Mouse (Mus musculus): ENCODE measurements at regions not wholly inside any gene's neighbourhood (a gene's known extent, or its start where the extent isn't known, plus 50 kb on each side); places are given as distances from the start of the nearest gene placed in this dataset.

DNA sequence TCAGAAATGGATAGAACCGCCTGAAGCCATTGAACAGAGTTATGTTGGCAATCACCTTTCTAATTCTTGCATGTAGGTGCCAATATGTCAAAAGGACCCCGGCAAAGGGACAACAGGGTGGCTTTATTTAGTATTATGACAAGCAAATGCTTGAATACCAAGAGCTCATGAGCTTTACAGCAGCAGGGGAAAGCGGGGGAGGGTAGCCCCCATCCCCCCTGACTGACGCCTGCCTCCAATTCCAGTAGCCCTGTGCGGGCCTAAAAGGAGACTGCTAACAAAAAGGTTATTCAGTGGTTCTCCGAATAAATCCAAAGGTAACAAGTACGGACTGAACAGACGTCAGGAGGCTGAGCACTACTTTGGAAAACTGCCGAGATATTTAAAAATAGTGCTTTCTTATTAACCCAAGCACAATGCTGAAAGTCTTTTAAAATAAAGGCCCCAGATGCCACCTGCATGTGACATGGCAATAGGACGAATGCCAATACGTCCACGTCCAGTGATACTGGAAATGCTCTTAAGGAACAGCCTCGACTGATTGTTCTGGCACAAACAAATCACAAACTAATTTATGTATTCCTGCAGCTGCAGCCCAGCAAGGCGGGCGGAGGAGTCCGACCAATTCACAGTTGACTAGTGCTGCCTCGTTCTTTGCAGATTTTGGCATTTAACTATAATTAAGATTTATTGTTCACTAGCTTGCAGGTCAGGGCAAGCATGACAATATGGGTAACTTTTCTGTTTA, 771.7 kb upstream of the Car8 start:
- DNase-seq (ENCODE audit: low spot score in 2 of 2): no peak

DNA sequence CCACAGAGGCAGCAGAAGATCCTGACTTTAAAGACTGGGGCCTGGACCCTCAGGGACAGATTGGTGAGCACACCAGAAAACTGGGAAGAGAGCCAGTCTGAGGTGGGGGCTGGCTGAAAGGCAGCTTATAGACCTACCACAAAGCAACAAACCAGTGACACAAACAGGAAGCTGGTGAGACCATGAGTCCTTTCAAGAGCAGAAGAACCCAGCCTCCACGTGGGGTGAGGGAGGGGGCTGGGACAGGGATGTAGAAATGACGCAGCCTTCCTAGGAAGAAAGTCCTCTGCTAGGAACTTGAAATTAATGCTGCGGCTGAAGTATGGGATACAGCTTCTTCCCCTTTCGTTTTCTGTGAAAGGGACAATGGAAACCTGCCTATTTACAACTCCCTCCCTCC, 770.8 kb upstream of the Car8 start:
- no peak for DNase-seq (ENCODE audit: low spot score in 2 of 2)

DNA sequence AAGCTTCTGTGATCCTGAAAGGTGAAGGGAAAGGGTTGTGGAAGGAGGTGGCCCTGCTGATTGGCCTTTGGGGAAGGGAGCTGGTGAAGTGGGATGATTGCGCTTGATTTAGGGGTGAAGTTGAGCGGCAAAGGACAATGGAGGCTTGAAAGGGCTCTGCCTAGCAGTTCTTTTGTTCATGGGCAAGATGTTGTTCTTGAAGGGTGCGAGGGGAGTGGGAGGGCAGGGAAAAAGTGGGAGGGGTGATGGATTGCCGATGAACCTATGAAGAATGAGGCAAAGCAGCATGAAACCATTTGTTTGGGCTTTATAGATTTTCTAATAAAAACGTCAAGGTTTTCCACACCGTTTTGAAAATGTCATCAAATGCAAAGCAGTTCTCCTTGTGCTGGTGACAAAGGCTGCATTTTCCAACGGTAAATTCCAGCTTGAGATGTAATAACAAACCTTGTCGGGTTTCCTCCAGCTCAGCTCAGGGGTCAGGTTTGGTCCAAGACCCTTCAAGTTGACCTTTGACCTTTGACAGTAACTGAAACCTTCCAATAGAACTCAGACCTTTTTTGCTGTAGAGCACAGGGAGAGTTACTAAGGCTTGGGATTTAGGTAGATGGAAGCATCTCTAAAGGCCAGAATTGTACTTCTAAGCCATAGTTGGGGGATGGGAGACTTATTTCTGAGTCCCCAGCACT, 767.2 kb upstream of the Car8 start:
- DNase-seq (ENCODE audit: low spot score in 2 of 2): no peak

DNA sequence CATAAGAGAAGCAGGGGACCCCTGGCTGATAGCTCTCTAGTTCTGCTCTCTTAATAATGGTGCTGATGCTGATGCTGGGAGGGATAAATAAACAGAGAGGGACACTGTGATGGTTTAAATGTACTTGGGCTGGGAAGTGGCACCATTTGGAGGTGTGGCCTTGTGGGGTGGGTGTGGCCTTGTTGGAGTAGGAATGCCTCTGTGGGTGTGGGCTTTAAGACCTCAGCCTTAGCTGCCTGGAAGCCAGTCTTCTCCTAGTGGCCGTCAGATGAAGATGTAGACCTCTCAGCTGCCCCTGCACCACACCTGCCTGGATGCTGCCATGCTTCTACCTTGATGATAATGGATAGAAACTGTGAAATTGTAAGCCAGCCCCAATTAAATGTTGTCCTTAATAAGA, 765.0 kb upstream of the Car8 start:
- no peak for DNase-seq (ENCODE audit: low spot score in 2 of 2)

DNA sequence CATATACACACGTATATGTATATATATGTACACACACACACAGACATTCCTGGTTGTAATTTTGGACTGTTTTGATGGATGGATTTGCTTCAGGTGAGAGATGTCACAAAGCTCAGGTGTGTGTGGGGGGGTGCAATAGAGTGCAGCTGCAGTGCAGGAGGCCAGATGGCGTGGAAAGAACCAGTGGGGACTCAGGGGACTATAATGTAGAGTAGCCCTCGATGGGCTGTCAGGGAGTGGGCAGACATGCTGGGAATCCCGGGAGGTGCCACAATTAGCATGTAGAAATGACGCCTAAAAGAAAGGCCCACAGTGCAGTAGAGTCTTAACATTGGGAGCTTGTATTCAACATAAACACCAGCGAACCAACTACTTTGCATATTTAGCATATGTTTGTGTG, 763.5 kb upstream of the Car8 start:
- DNase-seq (ENCODE audit: low spot score in 2 of 2): no peak

DNA sequence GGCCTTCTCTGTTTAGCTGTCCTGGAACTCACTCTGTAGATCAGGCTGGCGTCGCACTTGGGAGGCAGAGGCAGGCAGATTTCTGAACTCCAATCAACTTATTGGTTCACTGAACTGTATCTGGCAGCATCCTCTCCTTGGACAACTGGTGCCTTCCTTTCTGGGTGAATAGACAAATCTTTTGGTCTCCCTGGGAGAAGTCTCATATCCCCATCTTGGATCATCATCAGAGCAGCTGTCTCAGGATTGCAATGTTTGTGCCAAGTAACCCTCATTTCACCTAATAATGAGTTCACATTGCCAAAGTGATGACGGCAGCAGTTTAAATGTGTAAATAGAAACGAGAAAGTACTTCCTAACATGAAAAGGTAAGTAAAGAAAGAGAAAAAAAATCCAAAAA, 759.8 kb upstream of the Car8 start:
- no peak for DNase-seq (ENCODE audit: low spot score in 2 of 2)

DNA sequence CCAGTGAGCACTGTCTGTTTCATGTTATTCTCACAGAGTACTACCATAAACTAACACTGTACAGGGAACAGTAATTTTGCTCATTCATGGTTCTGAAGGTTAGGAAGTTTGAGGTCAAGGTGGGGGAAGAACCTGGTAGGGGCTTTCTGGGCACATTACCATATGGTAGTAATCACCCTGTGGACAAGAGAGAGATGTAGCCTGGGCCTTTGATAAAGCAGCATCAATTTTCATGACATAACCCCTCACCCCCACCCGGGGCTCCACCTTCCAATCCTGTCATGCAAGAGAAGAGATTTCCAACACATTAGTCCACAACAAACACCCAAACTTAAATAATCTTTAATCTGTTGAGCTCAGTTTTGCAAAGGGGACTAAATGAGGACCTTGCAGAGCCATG, 753.3 kb upstream of the Car8 start:
- DNase-seq (ENCODE audit: low spot score in 2 of 2): no peak

DNA sequence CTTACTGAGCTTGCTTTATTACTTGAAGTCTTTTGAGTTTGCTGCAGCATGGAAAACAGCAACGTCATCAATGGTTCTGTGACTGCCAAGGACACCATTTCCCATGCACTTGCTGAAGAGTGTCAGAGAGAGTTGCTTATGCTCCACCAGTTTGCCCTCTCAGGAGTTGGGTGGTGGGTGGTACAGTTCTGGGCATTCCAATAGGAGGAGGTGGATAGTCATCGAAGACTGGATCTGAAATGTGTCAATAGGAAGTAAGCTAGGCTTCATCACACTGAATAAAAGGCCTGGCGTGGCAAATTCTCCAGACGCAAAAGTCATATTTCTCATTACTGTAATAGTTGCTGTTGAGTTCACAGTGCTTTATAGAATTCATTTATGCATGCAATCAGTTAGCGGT, 751.7 kb upstream of the Car8 start:
- no peak for DNase-seq (ENCODE audit: low spot score in 2 of 2)

DNA sequence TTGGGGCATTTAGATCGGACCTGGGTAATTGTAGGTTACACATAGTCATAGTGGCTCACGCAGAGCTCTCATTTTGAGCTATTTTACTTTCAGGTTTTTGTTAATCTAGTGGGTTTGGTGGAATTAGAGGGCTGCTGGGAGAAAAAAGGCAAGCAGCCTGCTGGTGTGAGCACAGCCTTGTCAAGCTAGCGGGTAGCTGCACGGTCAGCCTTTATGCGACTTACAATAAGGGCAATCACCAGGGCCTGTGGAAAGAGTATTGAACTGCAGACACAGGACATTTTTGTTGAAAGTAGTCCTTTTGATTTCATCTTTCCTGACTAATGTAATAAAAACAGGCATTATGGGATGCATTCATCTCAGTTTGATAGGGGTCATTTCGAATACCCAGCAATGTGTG, 750.8 kb upstream of the Car8 start:
- DNase-seq (ENCODE audit: low spot score in 2 of 2): no peak

DNA sequence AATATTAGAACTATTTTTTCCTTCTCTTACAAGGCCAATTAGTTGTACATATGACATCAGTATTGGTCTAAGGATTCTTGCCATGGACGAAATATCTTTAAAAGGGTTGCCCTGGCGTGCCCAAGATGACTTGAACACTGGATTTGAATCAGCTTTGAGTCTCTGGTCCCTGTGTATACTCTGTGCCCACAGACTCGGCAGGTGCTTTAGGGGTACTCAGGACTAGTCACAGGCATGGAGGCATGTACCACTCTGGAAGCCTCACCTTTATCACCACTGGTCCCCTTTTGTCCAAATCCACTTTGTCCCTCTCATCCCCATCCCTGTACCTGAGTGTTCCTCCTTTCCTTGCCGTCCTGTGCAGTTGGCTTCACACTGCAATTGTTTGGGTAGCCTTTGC, 750.3 kb upstream of the Car8 start:
- DNase-seq (ENCODE audit: low spot score in 2 of 2): no peak

DNA sequence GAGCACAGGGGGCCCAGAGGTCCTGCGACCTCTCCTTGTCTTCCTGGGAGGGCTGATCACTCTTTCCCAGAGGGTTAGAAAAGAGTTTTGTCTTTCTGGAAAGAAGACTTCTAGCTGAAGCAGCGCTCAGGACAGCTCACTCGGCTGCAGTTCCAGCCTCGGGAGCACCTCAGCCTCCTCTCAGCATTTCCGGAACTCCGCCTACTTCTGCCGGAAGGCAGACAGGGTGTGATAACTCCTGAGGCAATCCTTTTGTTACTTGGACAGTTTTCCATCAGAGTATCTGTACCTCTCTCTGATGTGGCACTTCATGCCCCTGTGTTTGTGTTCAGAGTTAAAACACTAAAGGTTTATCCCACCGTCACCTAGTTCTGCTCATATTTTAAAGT, 749.5 kb upstream of the Car8 start:
- DNase-seq (ENCODE audit: low spot score in 2 of 2): no peak

DNA sequence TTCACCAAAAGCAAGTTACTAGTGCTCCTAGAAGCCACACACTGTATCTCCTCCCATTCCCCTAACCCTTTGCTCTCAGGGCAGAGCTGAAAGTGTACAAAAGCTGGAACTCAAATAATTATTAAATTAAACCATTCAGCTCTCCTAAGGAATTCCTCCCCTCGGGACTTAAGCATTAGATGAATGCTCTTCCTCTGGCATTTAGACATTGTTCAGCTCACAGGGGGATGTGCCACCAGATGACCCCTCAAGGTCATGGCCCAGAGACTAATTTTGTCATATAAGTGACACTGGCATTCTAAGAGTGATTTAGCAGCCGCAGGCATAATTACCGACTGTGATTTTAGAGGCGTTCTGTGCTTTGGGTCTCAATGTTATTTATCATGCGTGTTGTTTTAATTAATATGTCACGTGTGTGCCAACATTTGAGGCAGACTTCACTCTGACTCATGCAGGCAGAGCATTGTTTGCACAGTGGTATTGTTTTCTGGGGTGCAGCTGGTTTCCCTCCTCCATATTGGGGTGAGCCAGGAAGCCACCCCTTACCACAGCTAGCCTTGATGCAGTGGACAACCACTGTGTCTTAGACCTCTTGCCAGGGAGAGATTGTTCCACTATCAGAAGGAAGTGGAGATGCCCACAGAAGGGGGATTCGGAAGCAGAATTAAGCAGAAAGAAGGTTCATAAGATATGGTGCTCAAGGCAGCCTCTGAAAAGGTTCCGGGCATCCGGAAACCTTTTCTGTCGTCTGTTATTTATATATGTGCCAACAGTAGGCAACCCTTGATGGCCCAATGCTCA, 748.9 kb upstream of the Car8 start:
- no peak for DNase-seq (ENCODE audit: low spot score in 2 of 2)

DNA sequence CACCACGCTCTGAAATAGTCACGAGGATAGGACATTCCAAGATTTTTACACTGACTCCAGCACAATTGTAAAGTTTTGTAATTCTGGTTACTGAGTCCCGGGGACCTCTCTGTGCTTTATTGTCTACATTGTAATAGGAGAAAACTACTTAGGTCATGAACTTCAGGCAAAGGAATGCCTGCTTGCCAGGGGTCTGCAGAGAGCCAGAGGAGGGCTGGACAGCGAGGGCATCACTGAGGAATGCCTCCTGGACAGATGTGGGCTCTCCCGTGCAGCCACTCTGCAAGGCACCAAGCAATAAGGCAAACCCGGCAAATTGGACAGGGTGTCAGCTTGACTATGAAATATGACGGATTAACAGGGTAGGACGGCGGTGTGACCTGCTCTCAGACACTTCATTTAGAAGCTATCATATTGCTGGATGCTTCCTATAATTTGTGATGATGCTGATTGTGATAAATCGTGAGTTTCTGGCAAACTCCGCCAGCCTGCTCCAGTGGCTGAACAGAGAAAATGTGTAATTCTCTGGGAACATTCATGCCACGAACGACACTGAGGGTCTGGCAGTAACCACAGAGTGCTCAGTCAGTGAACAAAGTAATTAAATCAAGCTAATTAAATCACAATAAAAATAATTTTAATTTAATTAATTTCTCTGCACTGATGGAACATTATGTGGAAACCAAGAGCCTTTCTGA, 747.7 kb upstream of the Car8 start:
- DNase-seq (ENCODE audit: low spot score in 2 of 2): no peak

DNA sequence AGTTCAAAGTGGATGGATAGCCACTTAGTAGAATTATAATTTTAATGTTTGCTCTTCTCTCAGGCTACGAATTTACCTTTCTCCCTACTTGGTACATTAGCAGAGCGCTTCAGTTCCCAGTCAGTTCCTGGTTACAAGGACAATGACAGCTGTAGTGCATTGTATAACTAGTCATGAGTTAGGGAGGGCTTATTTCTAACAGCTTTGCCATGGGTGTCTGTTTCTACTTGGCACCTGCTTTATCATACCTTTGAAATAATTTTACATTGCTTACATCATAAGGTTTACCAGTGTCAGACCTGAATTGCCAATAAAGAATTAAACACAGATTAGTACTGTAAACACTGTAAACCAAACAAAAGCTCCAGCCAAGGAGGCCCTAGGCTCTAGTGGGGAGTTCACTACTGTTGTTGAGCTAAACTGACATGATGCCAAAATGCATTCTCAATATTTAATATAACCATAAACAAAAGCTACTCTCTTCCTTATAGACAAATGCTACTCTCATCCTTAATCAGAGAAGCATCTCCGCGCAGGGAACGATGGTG, 745.3 kb upstream of the Car8 start:
- DNase-seq (ENCODE audit: low spot score in 2 of 2): no peak

DNA sequence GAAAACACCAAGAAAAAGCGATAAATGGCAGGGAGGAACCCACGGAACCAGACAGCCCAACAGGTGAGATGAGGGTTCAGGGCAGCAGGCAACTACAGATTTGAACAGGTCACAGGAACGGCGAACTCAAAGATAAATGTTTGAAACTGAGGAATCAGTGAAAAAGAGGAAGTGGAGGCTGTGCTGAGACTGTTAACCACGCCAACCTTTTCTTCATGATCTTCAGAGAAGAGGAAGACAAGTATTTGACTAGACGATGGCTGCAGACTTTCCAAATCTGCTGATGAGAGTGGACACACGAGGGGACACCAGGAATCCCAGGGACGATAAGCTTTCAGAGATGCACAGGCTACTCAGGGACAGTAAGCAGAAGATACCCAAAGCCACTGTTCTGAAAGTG, 740.1 kb upstream of the Car8 start:
- DNase-seq (ENCODE audit: low spot score in 2 of 2): no peak

DNA sequence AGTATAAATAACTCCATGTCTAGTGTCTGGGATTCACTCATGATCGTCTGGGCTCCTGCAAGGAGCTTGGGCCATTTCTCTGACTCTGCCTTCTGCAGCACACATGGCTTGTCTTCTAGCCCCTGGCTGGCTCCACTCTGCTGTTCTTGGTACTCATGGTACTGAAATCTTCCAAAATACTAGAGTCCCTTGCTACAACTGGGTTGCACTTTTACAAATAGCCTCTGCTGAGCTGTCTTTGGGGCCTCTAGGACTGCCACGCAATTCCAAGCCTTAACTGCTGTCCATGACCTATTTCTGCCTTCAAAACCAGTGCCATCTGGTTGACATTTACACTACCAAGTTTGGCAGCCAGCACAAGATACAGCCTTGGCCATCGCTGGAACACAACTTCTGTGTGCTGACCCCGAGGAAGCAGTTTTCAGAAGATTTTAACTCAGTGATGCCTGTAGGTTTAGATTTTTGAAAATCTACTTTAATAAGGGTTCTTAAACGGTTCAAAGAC, 731.2 kb upstream of the Car8 start:
- DNase-seq (ENCODE audit: low spot score in 2 of 2): no peak

DNA sequence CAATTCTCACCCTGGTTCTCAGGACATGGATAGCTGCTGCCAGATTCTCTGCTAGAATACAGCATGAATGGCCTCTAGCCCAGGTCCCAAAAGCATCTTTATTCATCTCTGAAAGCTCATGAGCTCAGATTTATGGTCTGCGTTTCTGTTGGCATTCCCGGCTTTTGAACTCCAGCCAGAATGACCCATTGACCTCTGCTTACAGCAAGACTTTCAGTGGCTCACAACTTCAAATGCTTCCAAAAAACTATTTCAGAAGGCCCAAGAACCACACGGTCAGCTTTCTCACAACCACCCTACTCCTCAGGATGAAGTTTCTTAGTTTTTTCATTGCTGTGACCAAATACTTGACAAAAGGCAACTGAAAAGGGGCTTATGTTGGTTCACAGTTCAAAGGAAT, 729.9 kb upstream of the Car8 start:
- DNase-seq (ENCODE audit: low spot score in 2 of 2): no peak

DNA sequence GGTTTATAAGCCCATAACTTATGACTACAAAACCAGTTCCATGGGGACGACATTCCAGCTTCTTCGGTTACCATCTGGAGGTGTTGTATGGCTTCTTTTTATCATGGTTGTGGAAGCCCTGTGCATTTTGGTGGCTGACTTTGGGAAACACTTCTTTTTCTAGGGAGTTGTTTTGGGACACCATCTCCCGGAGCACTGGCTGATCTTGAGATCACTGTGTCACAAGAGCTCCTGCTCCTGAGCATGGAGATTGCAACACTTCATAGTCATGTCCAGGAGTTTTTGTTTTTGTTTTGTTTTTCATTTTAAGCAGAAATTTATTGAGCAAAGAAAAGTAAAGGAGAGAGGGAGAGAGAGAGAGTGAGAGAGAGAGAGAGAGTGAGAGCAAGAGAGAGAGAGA, 729.1 kb upstream of the Car8 start:
- DNase-seq (ENCODE audit: low spot score in 2 of 2): no peak

DNA sequence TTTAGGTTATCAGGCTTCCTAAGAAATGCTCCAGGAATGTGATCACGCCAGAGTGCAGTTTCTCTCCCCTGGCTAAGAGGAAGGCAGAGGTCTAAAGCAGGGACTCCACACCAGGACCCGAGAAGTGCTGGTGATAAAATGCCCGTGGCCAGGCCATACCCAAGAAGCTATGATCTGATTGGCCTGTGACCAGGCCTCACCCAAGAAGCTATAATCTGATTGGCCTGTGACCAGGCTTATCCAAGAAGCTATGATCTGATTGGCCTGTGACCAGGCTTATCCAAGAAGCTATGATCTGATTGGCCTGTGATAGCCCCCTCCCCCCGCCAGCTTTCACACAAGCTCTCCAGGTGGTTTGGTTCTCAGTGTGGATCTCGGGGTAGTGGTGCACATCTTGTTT, 726.7 kb upstream of the Car8 start:
- no peak for DNase-seq (ENCODE audit: low spot score in 2 of 2)

DNA sequence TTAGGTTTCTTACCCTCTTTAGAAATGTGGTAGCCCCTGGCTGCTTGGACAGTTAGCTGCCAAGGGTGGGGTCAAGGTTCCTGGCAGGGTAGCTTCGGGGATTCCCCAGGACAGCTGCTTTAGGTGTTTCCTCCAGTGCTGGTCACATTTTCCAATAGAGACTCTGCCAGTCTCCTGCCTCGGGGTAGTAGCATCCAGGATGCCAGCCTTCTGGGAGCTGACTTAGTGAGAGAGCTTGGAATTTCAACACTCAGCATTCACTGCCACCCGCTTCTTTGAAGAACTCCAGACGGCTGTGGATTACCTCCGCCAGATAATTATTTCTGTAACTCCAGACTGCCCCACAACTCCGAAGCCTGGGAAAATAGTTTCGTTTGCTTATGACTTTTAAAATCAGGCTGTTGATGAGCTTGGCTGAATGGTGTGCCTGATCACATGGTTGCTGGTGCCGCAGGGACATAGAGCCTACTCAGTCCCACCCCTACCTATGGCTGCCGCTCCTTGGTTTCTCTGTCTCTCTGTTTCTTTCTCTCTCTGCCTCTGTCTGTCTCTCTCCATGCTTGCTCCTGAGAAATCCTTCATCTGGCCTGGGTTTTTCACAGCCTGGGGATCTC, 724.2 kb upstream of the Car8 start:
- DNase-seq (ENCODE audit: low spot score in 2 of 2): no peak

DNA sequence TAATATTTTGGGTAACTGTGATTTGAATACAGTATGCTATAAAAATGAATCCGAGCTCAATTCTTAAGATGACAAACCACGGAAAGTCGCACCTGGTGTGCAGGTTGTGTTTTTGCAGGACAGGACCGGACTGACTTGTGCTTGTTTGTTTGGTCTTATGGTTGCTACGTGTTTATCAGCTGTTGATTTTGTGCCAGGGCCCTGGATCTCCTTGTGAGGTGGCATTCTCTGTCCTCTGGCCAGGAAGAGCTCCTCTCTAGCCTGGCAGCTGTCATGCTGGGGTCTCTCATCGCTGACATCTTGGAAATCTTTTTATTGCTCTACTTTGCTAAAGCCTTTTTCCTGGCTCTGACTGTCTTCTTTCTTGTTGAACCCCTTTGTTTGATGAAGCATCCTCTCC, 723.0 kb upstream of the Car8 start:
- DNase-seq (ENCODE audit: low spot score in 2 of 2): no peak
